In the genomic region with DNA sequence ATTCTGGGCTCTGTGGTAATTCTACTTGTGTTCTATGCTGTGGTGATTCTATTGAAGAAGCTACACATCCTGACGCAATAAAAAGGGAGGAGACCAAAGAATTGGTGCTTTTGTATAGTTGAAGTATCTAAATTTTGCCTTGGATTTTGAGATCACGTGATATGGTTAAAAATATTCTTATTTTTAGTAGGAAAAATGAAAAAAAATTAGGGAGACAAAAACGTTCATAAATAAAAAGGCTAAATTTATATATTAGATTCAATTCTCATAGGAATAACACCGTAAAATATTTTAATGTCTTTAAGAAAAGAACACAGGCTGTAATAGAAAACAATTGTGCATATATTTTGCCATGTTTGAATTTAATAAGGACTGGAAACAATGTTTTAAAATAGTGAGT, we compare ENCODE assay signal across 14 mouse cellular contexts. TPM values are rescaled to one million over a fixed set of nuclear protein-coding genes. Genes with fewer than 3 reads are reported as not detected.
"Had no signal": no experiment of that assay in that cellular context is flagged by ENCODE, and none has a peak within 500 bp of the region (broad histone marks: within the 10 kb centered on the region; RNA-seq: fewer than 3 reads in every experiment).

A gene (minus strand): TSS at position 101 of the 400 bp plus-strand sequence.

RNA-seq across cellular contexts. Expression of the gene that starts here (rescaled TPM):
- total RNA-seq: common myeloid progenitor, adult 5-6 weeks; forebrain, postnatal 0 days; gastrocnemius, adult 18-20 months; gastrocnemius, adult 2 months; gastrocnemius, adult 8-10 months; gastrocnemius, postnatal 10 days; gastrocnemius, postnatal 14 days; gastrocnemius, postnatal 25 days; gastrocnemius, postnatal 36 days; gastrocnemius, postnatal 4 days; granulocyte monocyte progenitor cell, adult 5-6 weeks; heart, adult 18-20 months; heart, adult 2 months; heart, adult 8-10 months had no signal
